Mouse (Mus musculus) stomach, embryonic 14.5 days (tissue): ENCODE data around the gene Lrrc8d. TPM values are rescaled to one million over a fixed set of nuclear protein-coding genes. Genes with fewer than 3 reads are reported as not detected.

Experiments
- polyA plus RNA-seq: library from polyadenylated mRNA; unstranded; fragments of >200 nt; fragmentation: Nextera tagmentation; extraction: Ambion mirVana; gene quantifications from 2 replicates; pipeline ENCODE4 v1.2.1, GENCODE M21; 2014

Lrrc8d gene
- polyA plus RNA-seq, 1 experiment from 2014 or later, result 17.6 TPM

Other genes starting within 250 kb of the Lrrc8d start
- gene Lrrc8c, start 180.6 kb upstream of the Lrrc8d start, polyA plus RNA-seq, result 21.4 and 23.8 TPM in 2 replicates
- gene Zfp326, start 176.6 kb downstream of the Lrrc8d start, polyA plus RNA-seq, result 53.4 and 53.8 TPM in 2 replicates